Mouse (Mus musculus): ENCODE measurements around the gene Prdx2.

DNA sequence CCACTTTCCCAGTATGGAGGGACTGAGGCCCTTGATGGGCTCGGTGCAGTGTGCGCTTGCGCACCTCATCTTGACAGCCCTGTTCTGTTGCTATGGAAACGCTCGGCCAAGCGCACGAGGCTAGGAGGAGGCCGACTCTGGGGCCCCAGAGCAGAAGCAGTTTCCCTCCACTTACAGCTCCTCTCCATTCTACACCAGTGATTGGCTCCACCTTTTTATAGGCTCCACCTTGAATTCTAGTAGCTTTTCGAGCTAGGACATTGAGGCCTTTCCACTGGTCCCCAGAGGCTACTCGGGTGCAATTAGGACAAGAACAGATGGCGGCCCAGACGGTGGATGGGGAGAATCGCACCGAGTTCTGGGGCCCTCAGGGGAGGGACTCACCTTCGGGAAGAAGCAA, 34.5 kb upstream of the Prdx2 start:
- no peak for TF ChIP-seq CTCF (IDR thresholded peaks at IDR 0.05; ENCODE audit: low read depth)
- TF ChIP-seq EP300 (optimal IDR thresholded peaks at IDR 0.05): no peak

All from stomach, postnatal 0 days (tissue).